10 mouse cellular contexts compared by ENCODE assay signal in genomic region chr6:144343338-144343737, GRCm38 (mm10).
DNase-seq lines count a peak whose midpoint lies in the region; ATAC-seq and TF ChIP-seq lines count a peak whose summit lies in the region.
"Had no signal": no experiment of that assay in that cellular context is flagged by ENCODE, and none has a peak within 500 bp of the region (broad histone marks: within the 10 kb centered on the region; RNA-seq: fewer than 3 reads in every experiment).

No protein-coding gene starts in this region.

- TF ChIP-seq CTCF in heart, adult 2 months (IDR thresholded peaks at IDR 0.05): no peak

- H3K27ac ChIP-seq in heart, adult 2 months: no peak overlapping the region
- H3K27ac ChIP-seq: limb, embryonic 15.5 days; stomach, embryonic 15.5 days had no signal

- peak; percentile 19 to 20 for DNase-seq in heart, adult 2 months
- no peak for DNase-seq in heart, adult 8-10 months (ENCODE audit: low spot score)
- peak; percentile 5 for DNase-seq in ovary, adult 18-20 months (ENCODE audit: low spot score)
- DNase-seq in ovary, postnatal 10 days (ENCODE audit: low spot score): no peak
- DNase-seq in heart, postnatal 10 days: peak; percentile 25 to 47
- peak; percentile 55 for DNase-seq in right cerebral cortex, postnatal 4 days
- no peak for DNase-seq in urinary bladder, postnatal 14 days (ENCODE audit: low spot score)

- no peak for TF ChIP-seq POLR2A in heart, adult 2 months (IDR thresholded peaks at IDR 0.05; ENCODE audit: insufficient read depth, low read depth, low read length)

- 29% methylated on average over 11 of the region's 11 CpGs for WGBS in heart, adult 2 months

- no peak overlapping the region for H3K9ac ChIP-seq in heart, adult 2 months (ENCODE audit: low read depth, low read length)
- H3K9ac ChIP-seq: limb, embryonic 15.5 days; stomach, embryonic 15.5 days had no signal

- no peaks in the 10 kb centered on the region for H3K4me1 ChIP-seq in heart, adult 2 months (ENCODE audit: control insufficient read depth, insufficient read depth, low read length)
- H3K4me1 ChIP-seq: limb, embryonic 15.5 days; stomach, embryonic 15.5 days had no signal

- ATAC-seq in megakaryocyte, adult 5-6 weeks (ENCODE audit: poor library complexity, severe bottlenecking): no peak

- intact Hi-C loops in heart, adult 2 months (cut with DNase I): no loop called here
- intact Hi-C loops in heart, postnatal 10 days (cut with DNase I): loop anchor here (5.0 kb wide), 1 partner anchor 469 kb away; no protein-coding TSS in a partner anchor

- no peak overlapping the region for H3K4me3 ChIP-seq in heart, adult 2 months
- H3K4me3 ChIP-seq: limb, embryonic 15.5 days; stomach, embryonic 15.5 days had no signal

- no peak for TF ChIP-seq EP300 in heart, adult 2 months (IDR thresholded peaks at IDR 0.05; ENCODE audit: insufficient read depth, low read depth, low read length)

- H3K36me3 ChIP-seq in heart, adult 2 months (ENCODE audit: control insufficient read depth, insufficient read depth, low read length): no peaks in the 10 kb centered on the region
- H3K36me3 ChIP-seq: limb, embryonic 15.5 days; stomach, embryonic 15.5 days had no signal

- H3K27me3 ChIP-seq in heart, adult 2 months (ENCODE audit: control insufficient read depth, insufficient read depth, low read length): no peaks in the 10 kb centered on the region
- H3K27me3 ChIP-seq: limb, embryonic 15.5 days; stomach, embryonic 15.5 days had no signal

- H3K79me2 ChIP-seq in heart, adult 2 months (replicated peaks; ENCODE audit: control insufficient read depth, insufficient read depth, low read length): no peaks in the 10 kb centered on the region

Comparison
In these comparisons a context has a peak if more than half of its experiments do, and no peak if none do; other contexts are left out.
1. DNase-seq: peak in heart, adult 2 months (2 of 2), ovary, adult 18-20 months (single experiment), heart, postnatal 10 days (2 of 2) and right cerebral cortex, postnatal 4 days (single experiment); none in heart, adult 8-10 months (single experiment), ovary, postnatal 10 days (single experiment) and urinary bladder, postnatal 14 days (single experiment).